Mouse (Mus musculus): ENCODE measurements around the gene Cpm. TPM values are rescaled to one million over a fixed set of nuclear protein-coding genes. Genes with fewer than 3 reads are reported as not detected.

The Cpm gene
- polyA plus RNA-seq, 1 experiment from 2014 or later = 6.2 TPM

- Histone ChIP-seq H3K4me2 (peak overlapping the region; percentile 57), H3K4me3 (peak overlapping the region; percentile 38), H3K9me3 (no peaks in the 10 kb centered on the region), H3K27me3 (no peaks in the 10 kb centered on the region), H3K36me3 (no peaks in the 10 kb centered on the region), H3K27ac (replicated peaks) (peak overlapping the region; percentile 88), H3K9ac (peak overlapping the region; percentile 63), H3K4me1 (replicated peaks) (peaks cover 19% of the 10 kb centered on the region)
- ATAC-seq (ENCODE audit: low read depth) = peak; percentile 83
- WGBS = 29% methylated on average over 20 of the region's 20 CpGs
These were observed 46.1 kb downstream of the Cpm start for GRCm38 (mm10) chr10:117675096-117676035.

DNA sequence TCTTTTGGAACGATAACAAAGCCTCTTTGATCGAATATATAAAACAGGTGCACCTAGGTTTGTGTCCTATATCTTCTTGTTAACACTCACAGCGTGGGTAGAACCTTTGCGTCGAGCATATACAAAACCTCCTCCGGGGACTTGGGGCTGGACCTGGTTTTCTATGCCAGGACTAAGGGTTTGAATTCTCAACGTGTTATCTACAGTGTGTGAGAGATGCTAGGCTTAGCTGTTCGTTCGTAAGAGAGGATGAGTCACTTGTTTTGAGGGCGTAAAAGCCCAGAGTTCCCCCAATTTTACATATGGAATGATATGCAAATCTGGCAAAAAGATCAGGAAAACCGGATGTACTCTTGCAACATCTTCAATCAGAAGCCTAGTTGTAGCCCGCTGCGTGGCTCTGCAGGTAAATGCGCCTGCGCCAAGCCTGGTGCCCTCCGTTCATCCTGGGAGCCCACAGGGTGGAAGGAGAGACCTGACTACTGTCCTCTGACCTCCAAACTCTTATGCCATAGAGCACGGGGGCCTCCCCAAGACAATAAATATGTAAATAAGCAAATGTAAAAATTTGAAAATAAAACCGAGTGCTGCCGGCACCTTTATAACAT is 46.8 kb downstream of the Cpm start:
- Histone ChIP-seq H3K27ac (replicated peaks) (peak overlapping the region; percentile 88), H3K4me2 (peak overlapping the region; percentile 57), H3K9ac (peak overlapping the region; percentile 63), H3K4me3 (peak overlapping the region; percentile 38), H3K4me1 (replicated peaks) (peaks cover 19% of the 10 kb centered on the region), H3K9me3 (no peaks in the 10 kb centered on the region), H3K36me3 (no peaks in the 10 kb centered on the region), H3K27me3 (no peaks in the 10 kb centered on the region)
- WGBS = 37% methylated on average over 19 of the region's 19 CpGs
- ATAC-seq (ENCODE audit: low read depth) = peak; percentile 72

DNA sequence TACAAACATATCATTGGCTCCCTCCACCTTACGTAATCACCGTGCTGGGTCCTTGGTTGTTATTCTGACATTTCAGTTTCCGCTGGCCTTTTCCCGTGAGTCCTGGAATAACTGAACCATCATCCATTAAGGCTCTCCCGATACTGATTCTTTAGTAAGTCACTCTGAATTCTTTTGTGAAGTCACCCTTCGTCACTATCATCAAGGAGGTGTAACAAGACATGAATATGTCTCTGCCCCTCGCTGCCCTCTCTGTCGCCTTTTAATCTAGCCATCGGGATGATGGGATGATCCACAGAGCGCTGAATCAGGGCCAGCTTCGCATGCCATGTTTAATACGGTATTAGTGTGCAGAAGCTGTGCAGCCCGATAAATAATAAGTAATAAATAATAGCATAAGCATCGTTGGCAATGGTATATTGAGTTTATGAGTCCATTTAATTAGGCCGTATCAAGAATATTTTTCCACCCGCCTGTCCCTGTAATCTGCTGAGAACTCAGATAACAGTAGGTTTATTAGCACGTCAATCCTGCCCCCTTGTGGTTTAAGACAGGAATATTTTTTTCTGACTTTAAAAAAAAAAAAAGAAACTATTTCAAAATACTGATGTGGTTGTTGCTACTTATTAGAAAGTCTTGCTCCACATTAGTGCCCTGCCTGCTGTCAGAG is 47.5 kb downstream of the Cpm start:
- peaks cover 19% of the 10 kb centered on the region for H3K4me1 ChIP-seq (replicated peaks)
- WGBS = 21% methylated on average over 17 of the region's 17 CpGs
- H3K9ac ChIP-seq = peak overlapping the region; percentile 63
- H3K4me2 ChIP-seq = peak overlapping the region; percentile 57
- peak overlapping the region; percentile 38 for H3K4me3 ChIP-seq
- H3K9me3 ChIP-seq = no peaks in the 10 kb centered on the region
- no peaks in the 10 kb centered on the region for H3K36me3 ChIP-seq
- H3K27me3 ChIP-seq = no peaks in the 10 kb centered on the region
- ATAC-seq (ENCODE audit: low read depth) = peak; percentile 47
- H3K27ac ChIP-seq (replicated peaks) = peak overlapping the region; percentile 88

- WGBS = 80% methylated on average over 13 of the region's 13 CpGs
- no peak overlapping the region for H3K9ac ChIP-seq
These were observed 48.4 kb downstream of the Cpm start for GRCm38 (mm10) chr10:117677494-117678236.

GRCm38 (mm10) chr10:117678357-117678756 is 49.1 kb downstream of the Cpm start:
- Histone ChIP-seq H3K9me3 (no peaks in the 10 kb centered on the region), H3K27me3 (no peaks in the 10 kb centered on the region), H3K27ac (replicated peaks) (no peak overlapping the region), H3K4me1 (replicated peaks) (peaks cover 10% of the 10 kb centered on the region), H3K36me3 (no peaks in the 10 kb centered on the region), H3K4me3 (no peak overlapping the region), H3K9ac (no peak overlapping the region), H3K4me2 (no peak overlapping the region)
- no peak for ATAC-seq (ENCODE audit: low read depth)
- WGBS = 82% methylated on average over 5 of the region's 5 CpGs

More at GRCm38 (mm10) chr10:117677494-117678236, 48.4 kb downstream of the Cpm start:
- Histone ChIP-seq H3K4me3 (no peak overlapping the region), H3K27ac (replicated peaks) (no peak overlapping the region), H3K36me3 (no peaks in the 10 kb centered on the region), H3K4me2 (no peak overlapping the region), H3K4me1 (replicated peaks) (peaks cover 14% of the 10 kb centered on the region), H3K9me3 (no peaks in the 10 kb centered on the region), H3K27me3 (no peaks in the 10 kb centered on the region)
- ATAC-seq (ENCODE audit: low read depth) = no peak

DNA sequence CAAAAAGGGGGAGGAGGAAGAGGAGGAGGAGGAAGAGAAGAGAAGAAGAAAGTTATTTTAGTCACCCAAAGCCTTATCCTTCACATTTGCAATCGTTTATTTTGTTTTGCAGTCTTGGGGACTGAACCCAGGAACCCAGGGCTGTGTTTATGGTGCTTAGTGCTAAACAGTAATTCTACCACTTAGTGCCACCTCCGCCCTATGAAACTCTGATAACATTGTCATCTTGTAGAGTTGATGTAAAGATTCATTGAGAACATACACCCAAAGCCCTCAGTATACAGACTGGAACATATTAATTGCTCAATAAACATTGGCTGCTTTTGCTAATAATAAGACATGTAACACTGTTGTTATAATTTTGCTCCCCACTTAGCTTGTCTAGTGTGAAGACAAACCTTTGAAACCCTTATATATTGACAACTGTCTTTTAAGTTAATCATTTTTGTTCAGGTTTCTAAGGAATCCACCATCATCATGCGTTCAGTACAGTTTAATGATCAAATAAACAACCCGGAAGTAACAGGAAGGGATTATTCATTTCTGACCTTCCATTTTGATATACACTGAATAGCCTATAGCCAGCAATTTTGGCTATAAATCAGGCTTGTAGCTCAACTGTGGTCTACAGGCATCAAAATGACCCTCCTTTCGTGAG is 49.9 kb downstream of the Cpm start:
- no peaks in the 10 kb centered on the region for H3K27me3 ChIP-seq
- H3K4me3 ChIP-seq = no peak overlapping the region
- no peak overlapping the region for H3K4me2 ChIP-seq
- H3K27ac ChIP-seq (replicated peaks) = no peak overlapping the region
- H3K9ac ChIP-seq = no peak overlapping the region
- no peaks in the 10 kb centered on the region for H3K9me3 ChIP-seq
- no peak for ATAC-seq (ENCODE audit: low read depth)
- WGBS = 88% methylated on average over 5 of the region's 5 CpGs
- peaks cover 10% of the 10 kb centered on the region for H3K4me1 ChIP-seq (replicated peaks)
- no peaks in the 10 kb centered on the region for H3K36me3 ChIP-seq

DNA sequence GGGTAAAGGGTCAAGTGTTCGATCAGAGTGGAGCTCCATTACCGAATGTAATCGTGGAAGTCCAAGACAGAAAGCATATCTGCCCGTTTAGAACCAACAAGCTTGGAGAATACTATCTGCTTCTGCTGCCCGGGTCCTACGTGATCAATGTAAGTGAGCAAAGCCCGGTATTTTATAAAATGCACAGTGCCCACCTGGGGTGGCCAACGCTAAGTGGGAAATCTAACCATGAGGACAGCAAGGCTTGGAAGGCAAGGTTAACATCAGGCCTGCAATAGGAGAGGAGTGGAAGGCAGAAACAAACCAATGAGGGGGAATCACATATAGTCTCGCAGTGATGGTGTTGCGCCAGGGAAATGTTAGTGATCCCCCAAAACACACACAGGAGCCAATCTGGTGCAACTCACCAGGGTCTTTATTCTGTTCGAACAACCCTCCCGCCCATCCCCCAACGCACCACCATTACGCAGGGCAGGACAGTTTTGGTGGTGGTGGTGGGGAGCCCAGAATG is 50.7 kb downstream of the Cpm start:
- WGBS = 90% methylated on average over 14 of the region's 14 CpGs

GRCm38 (mm10) chr10:117680868-117681513 is 51.7 kb downstream of the Cpm start:
- no peak overlapping the region for H3K4me3 ChIP-seq
- peaks cover 9% of the 10 kb centered on the region for H3K4me1 ChIP-seq (replicated peaks)
- no peaks in the 10 kb centered on the region for H3K9me3 ChIP-seq
- no peak overlapping the region for H3K4me2 ChIP-seq
- no peak overlapping the region for H3K27ac ChIP-seq (replicated peaks)
- ATAC-seq (ENCODE audit: low read depth) = no peak
- H3K27me3 ChIP-seq = no peaks in the 10 kb centered on the region
- WGBS = 87% methylated on average over 12 of the region's 12 CpGs
- H3K9ac ChIP-seq = no peak overlapping the region
- no peaks in the 10 kb centered on the region for H3K36me3 ChIP-seq

More for the DNA sequence above, 50.7 kb downstream of the Cpm start:
- H3K36me3 ChIP-seq = no peaks in the 10 kb centered on the region
- no peak for ATAC-seq (ENCODE audit: low read depth)
- peaks cover 10% of the 10 kb centered on the region for H3K4me1 ChIP-seq (replicated peaks)
- no peak overlapping the region for H3K9ac ChIP-seq
- H3K27ac ChIP-seq (replicated peaks) = no peak overlapping the region
- no peaks in the 10 kb centered on the region for H3K27me3 ChIP-seq
- H3K9me3 ChIP-seq = no peaks in the 10 kb centered on the region
- H3K4me3 ChIP-seq = no peak overlapping the region
- no peak overlapping the region for H3K4me2 ChIP-seq

- Histone ChIP-seq H3K4me3 (no peak overlapping the region), H3K27ac (replicated peaks) (no peak overlapping the region), H3K4me2 (no peak overlapping the region), H3K27me3 (no peaks in the 10 kb centered on the region), H3K9me3 (no peaks in the 10 kb centered on the region), H3K4me1 (replicated peaks) (peaks cover 3% of the 10 kb centered on the region), H3K36me3 (no peaks in the 10 kb centered on the region), H3K9ac (no peak overlapping the region)
- no peak for ATAC-seq (ENCODE audit: low read depth)
- WGBS = 93% methylated on average over 3 of the region's 3 CpGs
These were observed 52.2 kb downstream of the Cpm start for GRCm38 (mm10) chr10:117681543-117681942.

DNA sequence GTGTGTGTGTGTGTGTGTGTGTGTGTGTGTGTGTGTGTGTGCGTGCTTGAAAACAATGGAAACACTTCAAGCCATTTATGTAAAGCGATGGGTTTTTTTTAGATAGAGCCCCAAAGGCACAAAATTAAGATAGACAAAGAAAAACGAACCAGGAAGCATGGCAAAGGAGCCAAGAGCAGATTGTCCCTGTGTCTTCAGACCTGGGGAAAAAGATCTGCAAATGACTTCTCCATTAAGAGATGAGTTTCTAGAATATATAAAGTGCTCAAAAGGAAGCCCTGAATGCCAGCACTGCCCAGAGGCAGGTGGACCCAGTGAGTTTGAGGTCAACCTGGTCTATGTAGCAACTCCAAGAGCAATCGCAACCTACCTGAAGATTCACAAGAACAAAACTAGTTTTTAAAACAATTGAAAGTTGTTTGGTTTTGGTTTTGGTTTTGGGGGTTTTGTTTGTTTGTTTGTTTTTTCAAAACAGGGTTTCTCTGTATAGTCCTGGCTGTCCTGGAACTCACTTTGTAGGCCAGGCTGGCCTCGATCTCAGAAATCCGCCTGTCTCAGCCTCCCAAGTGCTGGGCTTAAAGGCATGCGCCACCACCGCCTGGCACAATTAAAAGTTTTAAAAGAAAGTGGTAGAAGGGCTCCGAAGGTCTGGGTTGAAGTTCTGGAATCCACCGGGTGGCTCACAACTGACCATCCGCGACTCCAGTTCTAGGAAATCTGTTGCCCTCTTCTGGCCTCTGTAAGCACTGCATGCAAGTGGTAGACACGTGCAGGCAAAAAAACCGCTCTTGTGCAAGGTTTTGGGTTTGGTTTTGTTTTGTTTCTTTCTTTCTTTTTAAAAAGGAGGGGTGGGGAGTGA is 52.9 kb downstream of the Cpm start:
- no peak for ATAC-seq (ENCODE audit: low read depth)
- Histone ChIP-seq H3K4me1 (replicated peaks) (no peaks in the 10 kb centered on the region), H3K4me3 (no peak overlapping the region), H3K4me2 (no peak overlapping the region), H3K36me3 (no peaks in the 10 kb centered on the region), H3K9ac (no peak overlapping the region), H3K27me3 (no peaks in the 10 kb centered on the region), H3K27ac (replicated peaks) (no peak overlapping the region), H3K9me3 (no peaks in the 10 kb centered on the region)
- WGBS = 68% methylated on average over 14 of the region's 14 CpGs
